Mouse (Mus musculus): Measurements from ENCODE around the gene Gtf2e1.

- TF ChIP-seq CTCF (IDR thresholded peaks at IDR 0.05; ENCODE audit: low read depth) (no peak), EP300 (IDR thresholded peaks at IDR 0.05; ENCODE audit: low read depth) (no peak)
Observed at GRCm38 (mm10) chr16:37519721-37520120, 19.9 kb downstream of the Gtf2e1 start.

Measured in liver, postnatal 0 days (tissue).